Mouse (Mus musculus) MEL (cell line): ENCODE data around the gene Acsbg1.

Experiments
- CTCF ChIP-seq, 3 experiments: IDR thresholded peaks in 2 of 3; conservative IDR thresholded peaks in 1 of 3; 2 replicates each; pipeline ENCODE4 v1.5.1; 2011 to 2012; ENCODE audit warnings: low read length in 3 of 3, low read depth in 2 of 3, mild to moderate bottlenecking in 2 of 3, improper control_type of control experiment in 1 of 3, inconsistent platforms in 1 of 3, mixed read lengths in 1 of 3, moderate library complexity in 1 of 3; ENCODE audit not compliant: control insufficient read depth in 1 of 3, insufficient read depth in 1 of 3, poor library complexity in 1 of 3, severe bottlenecking in 1 of 3
- MAFK ChIP-seq: IDR thresholded peaks from 2 replicates; pipeline ENCODE4 v1.6.1; 2011; ENCODE audit warnings: low read depth, mild to moderate bottlenecking, low read length, improper control_type of control experiment, borderline replicate concordance
- MAX ChIP-seq: IDR thresholded peaks from 2 replicates; pipeline ENCODE4 v1.6.1; 2011; ENCODE audit warnings: low read length, improper control_type of control experiment
- POLR2A ChIP-seq, 2 experiments: IDR thresholded peaks; 2 replicates each; pipeline ENCODE4 v1.6.1; 2011 to 2012; ENCODE audit warnings: low read length in 2 of 2, mild to moderate bottlenecking in 2 of 2, control low read depth in 1 of 2, improper control_type of control experiment in 1 of 2, low read depth in 1 of 2, moderate library complexity in 1 of 2; ENCODE audit not compliant: control insufficient read depth in 1 of 2, insufficient read depth in 1 of 2, poor library complexity in 1 of 2
- ZNF384 ChIP-seq: IDR thresholded peaks from 2 replicates; pipeline ENCODE4 v1.6.1; 2012; ENCODE audit warnings: low read depth, mild to moderate bottlenecking, inconsistent platforms, low read length, improper control_type of control experiment

DNA sequence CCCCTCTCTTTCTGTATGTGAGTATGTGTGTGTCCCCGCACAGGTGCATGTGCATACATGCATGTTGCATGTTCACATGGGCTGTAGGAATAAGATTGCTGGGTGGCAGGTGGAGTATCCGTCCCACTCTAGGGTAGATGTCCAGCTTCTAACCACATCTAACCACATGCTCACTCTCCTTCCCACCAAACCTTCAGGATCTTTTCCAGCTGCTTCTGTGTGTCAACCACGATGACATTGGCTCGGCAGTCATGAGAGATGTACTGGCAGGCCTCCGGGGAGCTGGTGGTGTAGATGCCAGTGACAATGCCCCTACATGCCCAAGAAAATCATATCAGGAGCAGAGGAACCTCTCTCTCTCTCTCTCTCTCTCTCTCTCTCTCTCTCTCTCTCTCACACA, 34.4 kb downstream of the Acsbg1 start:
- TF ChIP-seq CTCF (IDR thresholded peaks at IDR 0.05 in 2 of 3, conservative IDR thresholded peaks at IDR 0.05 in 1 of 3; ENCODE audit: control insufficient read depth in 1 of 3, insufficient read depth in 1 of 3, low read depth in 2 of 3, low read length in 3 of 3, poor library complexity in 1 of 3, severe bottlenecking in 1 of 3): no peak
- TF ChIP-seq ZNF384: no peak
- TF ChIP-seq POLR2A (IDR thresholded peaks at IDR 0.05; ENCODE audit: control insufficient read depth in 1 of 2, insufficient read depth in 1 of 2, low read depth in 1 of 2, low read length in 2 of 2, poor library complexity in 1 of 2): no peak
- no peak for TF ChIP-seq MAFK
- no peak for TF ChIP-seq MAX
